Mouse (Mus musculus): ENCODE results near the gene Defb13.
"Not testable (repeated sequence)": the region's sequence is repeated elsewhere in the genome, so short reads cannot be mapped to it uniquely, and the experiment has no call there.

Defb13 gene

DNA sequence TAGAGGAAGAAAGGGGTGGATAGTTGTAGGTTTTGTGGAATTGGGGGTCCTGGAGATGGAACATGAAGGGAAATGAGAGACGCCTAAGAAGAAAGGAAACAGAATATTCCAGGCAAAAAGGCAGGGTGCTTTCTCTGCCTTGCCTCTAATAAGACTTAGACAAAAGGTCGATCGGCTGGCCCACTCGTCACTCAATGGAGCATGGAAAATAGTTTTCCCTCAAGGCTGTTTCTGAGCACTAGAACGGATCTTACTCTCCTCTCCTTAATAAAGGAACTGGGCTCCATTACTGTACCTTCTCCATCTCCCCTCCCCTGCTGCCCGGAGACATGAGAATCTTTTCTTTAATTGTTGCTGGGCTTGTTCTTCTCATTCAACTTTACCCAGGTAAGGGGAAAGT is at the start of gene Defb13:
Gene Defb13, plus strand, starts transcription at position 301 of the 400 bp plus-strand sequence.
- no peak for DNase-seq (ENCODE audit: low spot score in 2 of 2)

DNA sequence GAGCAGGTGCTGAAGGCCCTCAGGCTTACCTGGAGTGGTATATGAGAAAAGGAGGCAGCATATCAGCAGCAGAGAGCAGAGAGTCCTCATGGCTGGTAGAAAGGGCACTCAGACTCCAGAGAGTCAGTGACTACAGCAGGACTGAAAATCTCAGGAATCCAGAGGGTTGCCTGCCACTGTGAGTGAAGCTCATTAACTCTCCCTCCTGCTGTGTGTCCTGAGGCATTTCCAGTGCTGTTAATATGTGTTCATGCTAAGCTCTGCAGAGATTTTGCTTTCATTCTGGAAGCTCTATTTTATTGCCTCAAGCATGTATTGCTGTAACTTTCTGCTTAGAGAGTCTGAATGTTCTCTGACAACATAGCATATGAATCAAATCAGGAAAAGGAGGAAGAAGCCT is 40.3 kb upstream of the Defb13 start, which contains the start of gene Defb11:
Gene Defb11, minus strand, starts transcription at position 123 of the 400 bp plus-strand sequence.
- not testable (repeated sequence) for DNase-seq (ENCODE audit: low spot score in 2 of 2)

DNA sequence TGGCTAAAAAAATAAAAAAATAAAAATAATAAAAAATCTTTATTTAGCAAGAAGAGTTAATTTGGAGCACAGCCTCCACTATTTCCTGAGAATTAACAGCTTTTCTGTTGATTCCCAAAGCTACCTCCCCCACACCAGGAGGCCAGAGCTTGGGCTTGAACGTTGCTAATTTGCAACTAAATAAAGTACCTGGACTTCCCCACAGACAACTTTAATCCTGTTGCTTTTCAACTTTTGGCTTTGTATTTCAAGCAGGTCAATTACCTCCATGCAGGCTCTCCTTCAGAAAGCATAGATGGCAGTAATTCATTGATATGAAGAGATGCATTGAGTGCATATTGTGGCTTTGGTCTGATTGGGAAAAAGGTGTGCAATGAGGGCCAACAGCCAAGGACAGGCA is 34.6 kb upstream of the Defb13 start:
- DNase-seq (ENCODE audit: low spot score in 2 of 2): no peak

DNA sequence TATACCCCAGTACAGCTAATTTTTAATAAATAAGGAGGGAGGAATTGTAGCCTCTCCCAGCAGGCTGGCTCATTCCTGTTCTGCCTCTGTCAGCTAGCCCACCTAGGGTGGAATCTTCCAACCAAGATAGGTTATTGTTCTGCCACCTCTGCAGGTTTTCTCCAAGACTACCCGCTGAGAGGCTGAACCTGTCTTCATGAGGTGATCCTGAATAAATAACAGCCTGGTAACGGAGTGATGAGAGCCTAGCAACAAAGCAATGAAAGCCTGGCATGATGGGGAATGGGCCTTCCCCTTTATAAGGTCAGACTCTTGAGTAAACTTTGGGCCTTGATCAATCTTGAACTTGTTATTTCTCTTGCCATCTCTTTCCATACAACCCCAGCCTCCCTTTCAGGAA is 34.0 kb upstream of the Defb13 start:
- DNase-seq (ENCODE audit: low spot score in 2 of 2): no peak

DNA sequence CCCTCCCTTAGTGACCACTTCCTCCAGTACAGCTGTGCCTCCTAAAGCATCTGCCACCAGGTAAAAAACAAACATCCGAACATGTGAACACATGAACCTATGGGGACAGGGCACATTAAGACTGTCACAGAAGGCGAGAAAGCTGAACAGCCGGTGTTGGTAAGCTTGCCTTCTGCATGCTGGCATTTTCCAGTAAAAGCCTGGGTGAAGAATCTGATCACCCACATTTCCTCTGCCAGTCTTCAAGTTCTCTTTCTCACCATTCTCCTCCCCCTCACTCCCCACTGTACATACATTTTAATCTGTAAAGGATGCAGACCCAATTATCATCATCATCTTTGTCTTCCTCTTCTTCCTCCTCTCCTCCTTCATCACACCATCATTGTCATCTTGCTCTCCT is 30.9 kb upstream of the Defb13 start:
- DNase-seq (ENCODE audit: low spot score in 2 of 2): no peak

DNA sequence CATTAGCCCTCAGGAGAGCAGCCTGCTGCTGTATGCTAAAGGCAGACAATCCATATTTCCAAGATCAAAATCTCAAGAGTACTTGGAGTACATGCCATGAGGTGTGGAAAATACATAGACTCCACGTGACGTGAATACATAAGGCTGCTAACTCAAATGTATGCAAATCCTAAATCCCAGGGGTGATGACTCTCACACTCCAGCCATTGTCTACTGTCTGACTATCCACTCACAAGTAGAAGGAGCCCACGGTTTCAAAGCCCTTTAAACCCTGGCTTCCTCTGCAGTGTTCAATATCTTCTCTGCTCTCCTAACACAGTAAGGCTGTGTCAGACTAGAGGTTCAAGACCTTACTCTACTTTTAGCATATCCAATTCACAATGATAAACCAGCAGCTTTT is 15.8 kb upstream of the Defb13 start:
- not testable (repeated sequence) for DNase-seq (ENCODE audit: low spot score in 2 of 2)

DNA sequence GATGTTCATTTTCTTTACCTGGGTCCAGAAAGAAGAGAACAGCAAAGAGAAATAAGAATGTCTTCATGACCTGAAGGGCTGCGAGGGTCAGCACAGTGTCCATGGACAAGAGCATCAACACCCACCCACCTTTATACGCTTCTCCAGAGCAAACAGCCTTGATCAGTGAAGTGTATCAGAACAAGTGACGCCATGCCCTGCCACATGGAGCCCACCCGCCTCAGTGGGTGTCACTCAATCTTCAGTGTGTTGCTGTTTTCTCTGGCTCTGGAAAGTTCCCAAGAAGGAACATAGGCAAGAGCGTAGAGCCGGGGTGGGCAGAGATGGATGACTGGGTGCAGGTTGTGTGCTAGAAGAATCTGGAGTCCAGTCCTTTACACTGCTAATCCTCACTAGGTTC is 14.0 kb upstream of the Defb13 start, which contains the start of gene Defb15:
Gene Defb15, minus strand, starts transcription at position 101 of the 400 bp plus-strand sequence.
- no peak for DNase-seq (ENCODE audit: low spot score in 2 of 2)

DNA sequence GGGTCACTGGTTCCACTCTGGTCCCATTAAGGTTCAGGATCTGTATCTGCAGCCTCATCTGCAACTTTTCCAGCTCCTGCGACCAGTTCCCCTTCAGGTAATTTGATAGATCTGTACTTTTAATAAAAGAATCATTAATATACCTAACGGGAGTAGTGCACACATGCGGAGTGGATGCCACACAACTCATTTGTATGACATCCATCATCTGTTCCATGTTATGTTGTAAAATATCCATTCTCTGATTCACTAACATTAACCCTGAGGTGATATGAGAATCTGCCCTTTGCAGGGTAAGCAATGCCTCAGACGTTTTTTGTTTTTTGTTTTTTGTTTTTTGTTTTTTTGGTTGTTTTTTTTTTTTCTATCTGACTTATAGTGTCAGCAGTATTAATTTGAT is 8.5 kb upstream of the Defb13 start, which contains the start of gene Defb35:
Gene Defb35, plus strand, starts transcription at position 301 of the 400 bp plus-strand sequence.
- DNase-seq (ENCODE audit: low spot score in 2 of 2): not testable (repeated sequence)

DNA sequence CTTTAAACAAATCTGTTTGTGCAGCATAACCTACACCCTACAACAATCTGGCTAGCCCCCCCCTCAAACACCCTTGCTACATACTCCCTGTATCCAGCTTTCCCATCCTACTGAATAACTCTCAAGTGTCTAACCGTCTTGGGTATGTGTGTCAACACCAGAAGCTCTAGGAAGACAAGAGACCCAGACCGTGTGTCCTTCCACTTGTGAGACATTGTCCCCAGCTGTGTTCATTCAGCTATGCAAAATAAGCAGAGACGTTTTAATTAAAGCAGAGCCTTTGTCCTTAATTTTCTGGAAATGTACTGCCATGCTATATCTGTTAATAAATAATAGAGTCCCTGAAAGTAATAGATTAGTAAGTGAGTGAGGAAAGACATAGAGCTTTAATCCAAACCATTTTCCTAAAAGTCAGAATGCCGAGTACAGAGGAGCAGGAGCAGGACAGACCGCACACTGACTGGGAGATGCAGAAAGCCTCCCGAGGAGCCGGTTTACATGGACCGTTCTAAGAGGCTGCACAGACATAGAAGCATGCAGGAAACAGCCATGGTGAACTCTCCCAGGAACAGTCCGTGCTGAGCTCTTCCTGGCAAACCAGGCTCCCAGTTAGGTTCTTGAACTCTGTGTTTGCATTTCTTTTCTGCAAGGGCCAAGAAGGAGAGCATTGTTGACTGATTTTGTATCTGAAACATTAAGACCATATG is 902 bp downstream of the Defb13 start:
- no peak for DNase-seq (ENCODE audit: low spot score in 2 of 2)

DNA sequence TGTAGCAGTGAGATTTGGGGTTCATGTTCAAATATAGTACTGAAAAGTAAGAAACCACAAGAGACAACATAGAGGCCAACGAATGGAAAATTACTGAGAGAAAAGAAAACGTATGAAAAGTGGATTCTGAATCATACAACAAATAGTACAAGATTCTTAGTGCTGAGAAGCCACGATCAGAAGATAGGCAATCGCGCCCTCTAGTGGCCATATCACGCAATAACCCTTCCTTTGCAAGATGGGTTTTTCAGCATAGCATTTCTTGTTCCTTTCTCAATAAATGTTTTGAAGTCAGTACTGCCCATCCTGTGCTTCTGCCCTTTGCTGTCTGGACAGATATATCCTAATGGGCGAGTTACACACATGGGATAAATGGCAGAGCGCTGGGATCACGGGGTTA is 8.8 kb downstream of the Defb13 start:
- no peak for DNase-seq (ENCODE audit: low spot score in 2 of 2)

DNA sequence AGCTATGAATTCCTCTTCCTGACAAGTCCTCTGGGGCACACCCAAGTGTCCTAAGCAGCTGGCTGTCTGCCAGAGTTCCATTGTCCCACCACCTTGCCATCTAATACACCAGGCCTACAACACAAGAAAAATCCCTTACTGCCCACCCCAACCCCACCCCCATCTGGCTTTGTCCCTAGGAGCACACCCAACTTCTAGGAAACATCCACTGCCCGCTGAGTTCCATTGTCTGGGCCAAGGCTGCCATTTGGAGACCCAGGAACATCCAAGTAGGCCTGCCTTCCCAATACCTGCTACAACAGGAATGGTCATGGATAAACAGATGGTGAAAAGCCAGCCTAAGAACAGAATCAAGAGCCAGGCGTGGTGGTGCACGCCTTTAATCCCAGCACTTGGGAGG is 9.8 kb downstream of the Defb13 start:
- no peak for DNase-seq (ENCODE audit: low spot score in 2 of 2)

DNA sequence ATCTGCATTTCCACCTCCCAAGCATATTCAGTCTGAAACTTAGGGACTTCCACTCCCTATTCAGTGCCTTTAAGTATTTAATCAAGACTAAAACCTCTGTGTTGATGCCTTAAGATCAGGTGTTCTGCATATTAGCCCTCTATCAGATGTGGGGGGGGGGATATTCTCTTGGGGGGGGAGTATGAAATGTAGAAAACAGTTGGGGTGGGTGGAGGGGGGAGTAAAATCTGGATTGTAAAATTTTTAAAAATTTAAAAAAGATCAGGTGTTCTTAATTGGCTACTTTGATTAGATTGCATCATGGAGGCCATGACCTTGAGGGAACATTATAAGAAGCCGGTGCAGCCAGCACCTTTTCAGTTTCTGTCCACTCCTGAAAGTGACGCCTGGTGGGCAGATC is 11.9 kb downstream of the Defb13 start, which contains the start of gene Fam90a1a:
Gene Fam90a1a, plus strand, starts transcription at position 301 of the 400 bp plus-strand sequence.
- DNase-seq (ENCODE audit: low spot score in 2 of 2): no peak

DNA sequence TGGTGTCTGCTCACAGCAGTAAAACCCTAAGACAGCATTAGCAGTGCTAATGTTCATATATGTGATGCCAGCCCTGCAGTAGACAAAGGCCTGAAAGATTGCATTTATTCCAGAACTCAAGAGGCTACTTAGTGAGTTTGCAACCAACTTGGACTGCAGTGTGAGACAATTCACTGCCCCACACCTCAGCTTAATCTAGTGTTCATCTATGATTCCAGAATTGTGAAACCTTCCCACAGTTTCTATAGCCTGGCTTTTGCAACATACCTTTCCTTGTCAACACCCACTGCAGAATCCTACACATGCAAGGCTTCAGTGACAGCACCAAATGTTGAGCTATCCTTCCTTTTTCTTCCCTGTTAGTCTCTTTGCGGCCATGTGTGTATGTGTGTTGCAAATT is 20.1 kb downstream of the Defb13 start:
- peak in 1 of 2 experiments; percentile 8 for DNase-seq (ENCODE audit: low spot score in 2 of 2)

DNA sequence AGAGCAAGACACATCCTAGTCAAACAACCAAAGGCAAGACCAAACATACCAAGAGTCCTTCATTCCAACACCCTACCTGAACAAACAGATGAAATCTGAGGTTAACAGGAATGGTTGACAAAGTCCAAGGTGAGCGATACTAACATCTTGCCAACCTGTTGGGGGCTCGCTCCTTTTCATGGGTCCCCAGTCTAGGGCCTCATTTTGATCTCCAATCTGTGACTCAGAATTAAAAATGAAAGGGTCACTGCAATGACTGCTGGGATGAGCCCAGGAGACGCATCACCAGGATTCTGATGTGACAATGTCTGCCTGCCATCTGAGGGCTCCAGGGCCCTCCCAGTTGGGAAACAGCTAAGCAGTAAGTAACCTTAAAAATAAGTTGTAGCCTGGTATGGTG is 22.9 kb downstream of the Defb13 start, which contains the start of gene Ccdc70:
Gene Ccdc70, plus strand, starts transcription at position 301 of the 400 bp plus-strand sequence.
- DNase-seq (ENCODE audit: low spot score in 2 of 2): peak in 1 of 2 experiments; percentile 12

DNA sequence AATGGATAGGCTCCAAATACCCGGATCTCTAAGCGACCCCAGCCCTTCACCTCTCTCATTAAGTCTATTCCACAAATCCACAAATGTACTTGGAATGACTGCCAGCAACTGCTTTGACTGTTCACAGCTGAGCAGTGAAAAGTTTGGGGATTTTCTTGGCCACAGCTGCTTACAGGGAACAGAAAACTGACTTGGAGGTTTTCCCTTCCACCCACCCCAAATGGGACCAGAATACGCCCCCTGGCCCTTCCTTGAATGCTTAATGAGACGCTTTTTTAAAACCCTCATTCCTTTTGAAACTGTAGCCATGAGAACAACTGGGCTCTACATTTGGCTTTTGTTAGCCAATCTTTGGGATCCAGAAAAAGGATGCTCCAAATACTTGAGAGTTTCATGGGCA is 31.6 kb downstream of the Defb13 start:
- no peak for DNase-seq (ENCODE audit: low spot score in 2 of 2)

DNA sequence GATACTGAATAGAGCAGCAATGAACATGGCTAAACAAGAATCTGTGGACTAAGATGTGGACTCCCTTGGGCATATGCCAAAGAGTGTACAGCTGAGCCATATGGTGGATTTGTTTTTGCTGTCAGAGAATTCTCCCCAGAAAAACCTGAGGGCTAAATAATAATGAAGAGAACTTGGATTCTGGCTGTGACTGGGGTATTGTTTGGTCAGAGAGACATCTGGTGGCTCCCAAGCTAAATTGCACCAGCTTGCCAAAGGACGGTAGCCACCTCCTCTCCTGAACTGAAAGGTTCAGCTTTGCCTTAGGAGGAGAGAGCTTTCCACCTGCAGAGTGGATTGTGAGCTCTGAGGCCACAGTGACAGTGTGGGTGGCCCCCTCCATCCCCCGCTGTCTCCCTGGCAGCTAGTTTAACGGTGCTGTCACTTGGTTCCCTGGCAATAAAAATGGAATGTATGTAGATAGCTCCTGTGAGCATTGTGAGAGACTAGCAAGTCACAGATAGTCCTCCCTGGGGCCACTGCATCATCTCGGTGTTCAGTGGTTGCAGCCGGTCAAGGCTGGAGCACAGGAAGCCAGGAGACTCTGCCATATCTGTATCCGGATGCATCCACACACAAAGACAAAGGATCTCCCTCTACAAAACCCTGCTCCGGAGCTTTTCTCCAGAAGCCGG is 35.2 kb downstream of the Defb13 start:
- DNase-seq (ENCODE audit: low spot score in 2 of 2): no peak

DNA sequence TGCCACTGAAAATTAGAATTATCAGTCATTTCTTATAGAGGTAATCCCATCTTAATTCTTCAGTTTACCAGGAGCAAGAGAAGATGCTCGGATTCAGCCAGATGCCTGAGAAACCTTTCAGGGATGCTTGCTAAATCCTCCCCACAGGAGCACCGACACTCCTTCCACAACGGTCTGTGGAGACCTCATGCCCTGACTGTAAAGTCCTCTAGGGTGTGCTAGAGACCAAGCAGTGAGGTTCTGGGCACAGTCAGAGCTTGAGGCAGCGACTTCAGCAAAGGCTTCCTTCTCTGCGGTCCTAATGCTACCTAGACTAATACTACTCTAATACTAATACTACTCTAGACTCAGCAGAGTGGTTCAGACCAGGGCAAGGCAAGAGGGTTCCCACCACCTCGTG is 45.6 kb downstream of the Defb13 start:
- DNase-seq (ENCODE audit: low spot score in 2 of 2): no peak

DNA sequence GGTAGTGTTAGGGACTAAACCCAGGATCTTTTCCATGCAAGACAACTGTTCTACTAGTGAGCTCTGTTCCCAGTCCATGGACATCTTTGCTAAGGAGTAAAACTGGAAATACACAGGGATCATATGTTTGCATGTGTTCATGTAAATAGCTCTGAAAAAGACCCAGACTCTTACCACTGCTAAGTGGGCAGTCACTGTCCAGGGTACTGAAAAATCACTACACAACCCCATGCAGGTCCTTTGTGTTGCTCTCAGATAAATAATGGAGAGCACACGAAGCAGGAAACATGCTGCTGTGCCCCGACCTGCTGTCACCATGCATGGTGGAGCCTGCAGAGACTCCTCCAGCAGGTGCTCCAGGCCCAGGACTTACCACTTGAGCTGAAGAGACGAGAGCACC is 48.6 kb downstream of the Defb13 start:
- DNase-seq (ENCODE audit: low spot score in 2 of 2): no peak

Data from urinary bladder, postnatal 4 days (tissue).